Mouse (Mus musculus): ENCODE measurements around the gene Nt5c2.

DNA sequence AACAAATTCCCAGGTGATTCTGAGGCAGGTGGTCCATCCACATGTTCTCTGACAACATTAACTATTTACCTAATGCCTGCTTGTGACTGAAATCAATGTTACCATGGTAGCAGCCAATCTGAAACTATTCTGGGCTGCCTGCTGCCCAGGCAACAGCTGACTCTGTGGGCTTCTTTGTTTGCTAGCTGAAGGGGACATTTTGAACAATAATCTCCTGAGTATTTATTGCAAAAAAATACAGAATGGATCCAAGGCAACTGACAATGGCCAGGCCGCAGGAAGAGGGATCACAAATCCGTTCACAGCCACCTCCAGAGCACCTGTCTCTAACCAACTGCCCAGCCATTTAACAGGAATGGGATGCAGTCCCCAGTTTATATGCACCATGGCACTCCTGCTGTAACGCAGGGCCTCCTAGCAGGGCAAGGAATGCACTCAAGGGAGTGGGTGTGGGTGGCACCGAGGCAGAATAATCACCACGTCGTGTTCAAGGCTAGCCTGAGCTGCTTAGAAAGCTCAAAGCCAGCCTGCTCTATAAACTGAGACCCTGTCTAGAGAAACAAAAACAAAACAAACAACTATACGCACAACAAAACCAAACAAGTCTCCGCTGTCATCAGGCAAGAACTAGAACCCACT, 43.8 kb downstream of the Nt5c2 start:
- TF ChIP-seq CTCF (IDR thresholded peaks at IDR 0.05; ENCODE audit: extremely low read depth, insufficient read depth, insufficient read length, insufficient replicate concordance): no peak
- no peak for TF ChIP-seq POLR2A (IDR thresholded peaks at IDR 0.05; ENCODE audit: low read depth, low read length)

All from spleen, adult 2 months (tissue).